Mouse (Mus musculus) hindbrain, embryonic 10.5 days (tissue): ENCODE measurements around the gene Tgfbr3. TPM values are rescaled to one million over a fixed set of nuclear protein-coding genes. Genes with fewer than 3 reads are reported as not detected.
A peak's percentile ranks its signal among the peaks of the same experiment; 100 is the strongest.

Source experiments
- DNase-seq: peaks from one replicate; pipeline ENCODE4 v3.0.0-alpha.2; 2017; ENCODE audit warnings: low spot score
- H3K27ac ChIP-seq: fragments of 300-500 bp; sonication (generic); 2 replicates; pipeline ENCODE4 v1.5.1; 2016; ENCODE audit warnings: mild to moderate bottlenecking, moderate library complexity
- H3K27me3 ChIP-seq: fragments of 300-500 bp; sonication (generic); 2 replicates; pipeline ENCODE4 v1.6.1; 2016; ENCODE audit warnings: mild to moderate bottlenecking; ENCODE audit not compliant: poor library complexity, insufficient read depth, severe bottlenecking
- H3K36me3 ChIP-seq: fragments of 300-500 bp; sonication (generic); 2 replicates; pipeline ENCODE4 v1.6.1; 2016; ENCODE audit warnings: mild to moderate bottlenecking, moderate library complexity
- H3K4me1 ChIP-seq: fragments of 300-500 bp; sonication (generic); replicated peaks from 2 replicates; pipeline ENCODE4 v1.6.1; 2016; ENCODE audit warnings: mild to moderate bottlenecking
- H3K4me3 ChIP-seq: fragments of 300-500 bp; sonication (generic); 2 replicates; pipeline ENCODE4 v1.5.1; 2016; ENCODE audit warnings: mild to moderate bottlenecking, moderate library complexity
- H3K9me3 ChIP-seq: fragments of 300-500 bp; sonication (generic); 2 replicates; pipeline ENCODE4 v1.6.1; 2016; ENCODE audit warnings: mild to moderate bottlenecking, moderate library complexity
- WGBS: fragments of 180-500 bp; shearing (Covaris S2); methylation state at CpG from one replicate; pipeline ENCODE4 v1.1.7; 2016; 5-methylcytosine and 5-hydroxymethylcytosine counted together
- polyA plus RNA-seq: library from polyadenylated mRNA; unstranded; fragments of >200 nt; fragmentation: Nextera tagmentation; extraction: Ambion mirVana; gene quantifications from 2 replicates; pipeline ENCODE4 v1.2.1, GENCODE M21; 2016

The Tgfbr3 gene
- polyA plus RNA-seq, 1 experiment from 2014 or later: 8.3 TPM

DNA sequence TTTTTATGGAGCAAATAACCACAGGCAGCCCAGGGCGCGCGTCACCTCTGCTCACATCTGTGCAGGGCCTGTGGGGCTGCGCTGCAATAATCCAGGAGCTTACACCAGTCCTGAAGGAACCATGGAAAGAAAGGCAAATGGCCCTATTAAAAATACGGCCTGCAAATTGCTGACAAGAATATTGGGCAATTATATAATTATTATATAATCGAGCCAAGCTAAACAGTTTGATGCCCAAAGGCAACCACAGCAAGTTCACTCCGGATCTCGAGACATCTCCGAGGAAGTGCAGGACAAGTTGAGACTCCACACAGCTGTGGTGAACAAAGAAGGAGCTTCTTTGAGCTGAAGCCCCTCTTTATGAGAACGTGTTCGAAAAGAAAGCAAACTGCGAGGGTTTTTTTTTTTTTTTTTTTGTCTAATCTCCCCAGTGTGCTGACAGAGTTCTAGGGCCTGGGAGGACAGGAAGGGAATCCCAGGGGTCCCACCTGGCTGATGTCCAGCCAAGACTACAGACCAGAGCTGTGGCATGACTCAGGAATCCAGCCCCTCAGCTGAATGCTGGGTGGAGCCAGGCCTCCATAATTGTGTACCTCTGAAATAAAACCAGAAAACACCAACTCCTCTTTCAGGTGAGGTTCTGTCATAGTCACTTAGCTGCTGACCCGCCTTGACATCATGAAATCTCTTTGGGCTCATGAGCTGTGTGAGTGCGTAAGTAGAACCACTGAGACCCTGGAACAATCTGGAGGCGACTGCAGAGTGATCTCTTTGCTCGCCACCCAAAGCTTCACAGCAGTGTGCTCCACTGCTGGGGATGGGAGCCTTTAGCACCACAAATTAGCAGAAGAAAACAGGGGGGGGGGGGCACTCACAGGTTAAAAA lies 21.1 kb downstream of the Tgfbr3 start:
- Histone ChIP-seq H3K27me3 (no peaks in the 10 kb centered on the region), H3K4me1 (peaks cover 33% of the 10 kb centered on the region), H3K36me3 (no peaks in the 10 kb centered on the region), H3K27ac (peak overlapping the region; percentile 24), H3K9me3 (no peaks in the 10 kb centered on the region), H3K4me3 (no peak overlapping the region)
- WGBS: 50% methylated on average over 16 of the region's 16 CpGs
- DNase-seq: no peak

DNA sequence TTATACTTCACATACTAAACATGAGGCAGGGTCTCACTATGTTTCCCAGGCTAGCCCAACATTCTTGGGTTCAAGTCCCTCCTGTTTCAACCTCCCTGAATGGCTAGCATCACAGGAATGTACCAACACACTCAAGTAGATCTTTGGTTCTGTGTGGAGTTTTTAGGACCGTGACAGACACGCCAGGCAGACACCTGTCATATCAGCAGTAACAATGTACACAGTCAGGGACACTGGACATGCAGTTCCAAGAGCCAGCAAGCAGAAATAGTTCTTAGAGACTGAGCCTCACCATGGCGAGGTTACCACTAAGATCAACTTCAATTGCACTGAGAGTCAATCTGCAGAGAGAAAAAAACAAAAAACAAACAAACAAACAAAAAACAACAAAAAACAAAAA lies 22.9 kb downstream of the Tgfbr3 start:
- no peak for DNase-seq
- Histone ChIP-seq H3K27me3 (no peaks in the 10 kb centered on the region), H3K4me1 (peaks cover 20% of the 10 kb centered on the region), H3K9me3 (no peaks in the 10 kb centered on the region), H3K36me3 (no peaks in the 10 kb centered on the region), H3K27ac (no peak overlapping the region), H3K4me3 (no peak overlapping the region)
- 90% methylated on average over 3 of the region's 3 CpGs for WGBS

DNA sequence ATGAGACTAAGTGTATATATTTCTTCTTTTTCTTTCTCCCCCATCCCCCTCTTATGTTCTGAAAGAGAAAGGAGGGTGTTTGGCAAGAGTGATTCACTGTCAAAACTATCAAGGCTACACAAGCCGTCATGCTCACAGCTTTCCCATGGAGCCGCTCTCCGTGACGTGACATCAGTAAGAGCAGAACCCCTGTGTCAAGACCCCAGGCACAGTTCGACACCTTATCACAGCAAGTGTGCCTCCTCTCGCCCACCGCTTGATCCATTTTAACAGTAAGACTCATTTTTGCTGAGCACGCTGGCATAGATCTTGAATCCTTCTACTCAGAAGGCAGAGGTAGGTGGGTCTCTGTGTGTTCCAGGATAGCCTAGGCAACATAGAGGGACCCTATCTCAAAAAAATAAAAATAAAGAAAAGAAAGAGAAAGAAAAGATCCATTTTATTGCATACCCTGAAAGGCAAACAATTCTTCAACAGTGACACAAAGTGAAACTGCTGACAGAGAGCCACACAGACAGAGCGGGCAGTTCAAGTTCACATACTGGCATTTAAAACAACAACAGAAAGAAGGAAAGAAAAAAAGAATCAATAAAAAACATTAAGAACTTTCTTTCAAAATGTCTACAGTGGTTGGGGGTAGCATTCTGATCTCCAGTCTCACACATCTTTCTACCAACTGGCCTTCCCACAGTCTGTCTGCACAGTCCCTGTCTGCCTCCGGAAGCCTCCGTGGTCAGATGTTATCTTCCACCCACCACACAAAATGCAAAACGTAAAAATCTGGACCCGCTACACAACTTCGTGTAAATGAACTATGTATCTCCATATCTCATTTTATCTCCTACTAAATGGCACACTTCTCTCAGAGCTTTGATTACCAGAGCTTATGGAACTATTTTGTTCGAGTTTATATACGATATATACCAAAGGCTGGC lies 24.7 kb downstream of the Tgfbr3 start:
- Histone ChIP-seq H3K27ac (no peak overlapping the region), H3K4me3 (no peak overlapping the region), H3K27me3 (no peaks in the 10 kb centered on the region), H3K9me3 (no peaks in the 10 kb centered on the region), H3K4me1 (peaks cover 14% of the 10 kb centered on the region), H3K36me3 (no peaks in the 10 kb centered on the region)
- no peak for DNase-seq
- 92% methylated on average over 16 of the region's 16 CpGs for WGBS

DNA sequence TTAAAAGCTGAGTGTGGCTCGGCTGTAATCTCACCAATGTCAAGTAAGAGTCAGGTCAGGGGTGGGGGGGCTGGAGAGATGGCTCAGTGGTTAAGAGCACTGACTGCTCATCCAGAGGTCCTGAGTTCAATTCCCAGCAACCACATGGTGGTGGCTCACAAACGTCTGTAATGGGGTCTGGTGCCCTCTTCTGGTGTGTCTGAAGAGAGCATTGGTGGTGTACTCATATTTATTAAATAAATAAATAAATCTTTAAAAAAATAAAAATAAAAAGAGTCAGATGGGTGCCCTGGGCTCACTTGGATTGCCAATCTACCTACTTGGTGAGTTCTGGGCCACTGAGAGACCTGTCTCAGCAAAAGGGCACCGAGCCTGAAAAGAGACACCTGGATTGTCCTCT lies 25.6 kb downstream of the Tgfbr3 start:
- no peak overlapping the region for H3K27ac ChIP-seq
- 0 out of 2 replicates have a peak, but pooled peaks cover 4% of the 10 kb centered on the region for H3K9me3 ChIP-seq
- WGBS: 93% methylated on average over 3 of the region's 3 CpGs
- no peak overlapping the region for H3K4me3 ChIP-seq
- no peaks in the 10 kb centered on the region for H3K27me3 ChIP-seq
- peaks cover 10% of the 10 kb centered on the region for H3K4me1 ChIP-seq
- H3K36me3 ChIP-seq: no peaks in the 10 kb centered on the region
- no peak for DNase-seq

DNA sequence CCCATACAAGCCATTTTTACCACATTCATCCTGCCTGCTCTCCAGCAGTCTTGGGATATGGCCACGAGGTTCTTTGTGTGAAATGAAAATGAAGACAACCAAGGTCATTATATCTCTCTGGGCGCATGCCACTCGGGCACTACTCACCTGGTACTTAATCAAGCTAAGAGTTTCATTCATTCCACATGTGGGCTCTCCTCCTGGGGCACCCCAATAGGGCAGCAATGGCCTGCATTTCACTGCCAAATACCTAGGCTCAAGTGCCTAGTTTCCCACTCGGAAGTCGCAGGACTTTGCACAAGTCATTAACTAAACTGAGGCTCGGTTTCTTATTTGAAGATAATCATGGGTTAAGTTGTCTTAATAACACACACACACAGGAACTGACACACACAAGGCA lies 27.5 kb downstream of the Tgfbr3 start:
- H3K4me1 ChIP-seq: no peaks in the 10 kb centered on the region
- no peak overlapping the region for H3K4me3 ChIP-seq
- DNase-seq: no peak
- no peak overlapping the region for H3K27ac ChIP-seq
- H3K36me3 ChIP-seq: no peaks in the 10 kb centered on the region
- no peaks in the 10 kb centered on the region for H3K27me3 ChIP-seq
- WGBS: 83% methylated on average over 6 of the region's 6 CpGs
- H3K9me3 ChIP-seq: 0 out of 2 replicates have a peak, but pooled peaks cover 5% of the 10 kb centered on the region

DNA sequence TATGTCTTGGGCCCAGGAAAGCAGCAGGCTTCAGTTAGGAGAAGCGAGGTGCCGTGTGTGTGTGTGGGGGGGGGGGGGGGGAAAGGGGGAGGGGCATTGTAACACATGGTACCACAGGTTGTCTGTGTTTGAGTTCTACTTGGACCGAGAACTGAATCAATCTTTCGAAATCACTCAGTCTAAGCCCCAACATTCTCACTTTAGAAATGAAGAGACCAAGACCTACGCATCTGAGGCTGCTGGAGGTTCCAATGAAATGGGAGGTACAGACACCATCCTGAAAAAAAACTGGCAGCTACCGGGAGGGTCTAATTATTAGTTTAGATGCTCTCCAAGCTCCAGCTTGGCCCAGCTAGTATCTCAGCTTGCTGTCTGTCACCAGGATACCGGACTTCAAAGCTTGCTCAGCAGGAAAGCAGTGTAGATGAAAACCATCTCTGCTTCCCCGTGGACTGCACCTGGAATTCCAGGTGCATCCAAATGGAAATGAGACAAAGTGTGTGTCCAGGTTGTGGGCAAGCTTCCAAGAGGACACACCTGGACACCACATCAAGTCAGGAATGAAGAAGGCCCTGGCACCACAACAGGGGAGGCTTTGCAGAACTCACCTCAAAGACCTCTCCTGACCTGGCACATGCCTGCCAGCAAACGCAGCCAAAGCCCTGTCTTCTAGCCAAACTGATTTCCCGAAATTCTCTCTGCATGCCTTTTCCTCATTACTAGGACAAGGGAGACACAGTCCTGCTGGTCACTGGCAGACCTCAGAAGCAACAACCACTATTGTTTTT lies 28.5 kb downstream of the Tgfbr3 start:
- H3K27ac ChIP-seq: no peak overlapping the region
- WGBS: 68% methylated on average over 10 of the region's 10 CpGs
- no peaks in the 10 kb centered on the region for H3K4me1 ChIP-seq

DNA sequence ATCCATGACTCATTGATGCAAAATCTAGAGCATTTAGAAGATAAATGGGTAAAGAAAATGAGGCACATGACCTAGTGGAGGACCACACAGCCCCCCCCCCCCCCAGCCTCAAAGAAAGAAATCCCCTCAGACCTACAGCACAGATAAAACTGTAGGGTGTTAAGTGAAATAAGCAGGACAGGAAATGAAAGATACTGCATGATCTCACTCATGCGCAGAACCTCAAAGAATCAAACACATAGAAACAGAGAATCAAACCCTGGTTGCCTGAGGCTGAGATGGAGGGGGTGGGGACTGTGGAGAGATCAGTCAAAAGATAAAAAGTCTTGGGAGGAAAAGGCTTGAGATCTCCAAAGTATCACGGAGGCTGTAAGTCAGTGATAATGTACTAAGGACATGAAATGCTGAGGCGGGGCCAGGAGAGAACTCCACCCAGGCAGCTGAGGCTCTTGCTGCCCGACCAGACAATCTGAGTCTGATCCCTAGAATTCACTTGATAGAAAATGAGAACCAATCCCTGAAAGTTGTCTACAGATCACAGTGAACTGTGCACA lies 29.9 kb downstream of the Tgfbr3 start:
- Histone ChIP-seq H3K4me3 (no peak overlapping the region), H3K9me3 (peaks cover 8% of the 10 kb centered on the region; the same call in 1 of the 2 replicates), H3K4me1 (no peaks in the 10 kb centered on the region), H3K27ac (no peak overlapping the region), H3K27me3 (no peaks in the 10 kb centered on the region), H3K36me3 (0 out of 2 replicates have a peak, but pooled peaks cover 3% of the 10 kb centered on the region)
- no peak for DNase-seq
- WGBS: 86% methylated on average over 4 of the region's 4 CpGs

More for the DNA sequence above, 28.5 kb downstream of the Tgfbr3 start:
- DNase-seq: no peak
- Histone ChIP-seq H3K4me3 (no peak overlapping the region), H3K27me3 (no peaks in the 10 kb centered on the region), H3K36me3 (no peaks in the 10 kb centered on the region), H3K9me3 (0 out of 2 replicates have a peak, but pooled peaks cover 5% of the 10 kb centered on the region)

DNA sequence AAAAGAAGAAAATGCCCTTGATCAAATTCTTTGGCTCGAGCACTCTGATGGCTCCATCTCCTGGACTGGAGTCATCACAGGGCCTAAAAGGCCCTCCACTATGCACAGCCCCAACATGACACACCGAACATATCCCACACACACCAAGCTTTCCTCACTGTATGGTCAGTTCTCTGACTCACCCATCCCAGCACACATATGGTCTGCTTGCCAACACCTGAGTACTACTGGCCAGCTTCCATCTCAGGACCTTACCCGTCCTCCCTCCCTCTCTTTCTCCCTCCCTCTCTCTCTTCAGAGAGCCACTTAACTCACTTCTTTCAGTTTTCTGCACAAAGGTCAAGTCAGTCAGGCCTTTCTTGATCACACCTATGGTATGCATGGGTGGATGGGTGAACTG lies 36.0 kb downstream of the Tgfbr3 start:
- H3K27ac ChIP-seq: no peak overlapping the region
- H3K4me1 ChIP-seq: peaks cover 25% of the 10 kb centered on the region
- H3K36me3 ChIP-seq: 0 out of 2 replicates have a peak, but pooled peaks cover 6% of the 10 kb centered on the region
- 96% methylated on average over 3 of the region's 3 CpGs for whole genome bisulfite sequencing
- peaks cover 11% of the 10 kb centered on the region; the same call in 1 of the 2 replicates for H3K9me3 ChIP-seq
- peaks cover 5% of the 10 kb centered on the region; the same call in 1 of the 2 replicates for H3K27me3 ChIP-seq
- H3K4me3 ChIP-seq: no peak overlapping the region
- DNase-seq: no peak

DNA sequence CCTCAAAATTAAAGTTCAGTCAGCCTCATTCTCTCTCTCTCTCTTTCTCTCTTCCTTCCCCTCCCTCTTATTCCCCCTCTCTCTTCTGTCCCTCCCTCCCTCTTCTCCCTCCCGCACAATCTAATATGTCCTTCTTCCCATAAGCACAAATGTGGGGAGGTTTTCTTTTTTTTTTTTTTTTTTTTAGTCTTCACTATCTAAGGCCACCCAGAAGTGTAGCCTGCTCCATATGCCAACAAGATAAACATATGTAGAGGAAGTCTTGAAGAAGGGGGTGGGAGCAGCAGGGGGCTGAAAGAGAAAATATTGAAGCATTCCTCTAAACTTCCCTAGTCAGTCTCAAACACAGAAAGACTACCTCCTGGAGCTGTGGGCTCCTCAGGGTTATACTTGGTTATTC lies 37.0 kb downstream of the Tgfbr3 start:
- no peak overlapping the region for H3K4me3 ChIP-seq
- H3K4me1 ChIP-seq: peaks cover 25% of the 10 kb centered on the region
- 0 out of 2 replicates have a peak, but pooled peaks cover 6% of the 10 kb centered on the region for H3K36me3 ChIP-seq
- 48% methylated on average over 1 of the region's 1 CpGs for WGBS
- H3K27me3 ChIP-seq: peaks cover 5% of the 10 kb centered on the region; the same call in 1 of the 2 replicates
- peaks cover 11% of the 10 kb centered on the region; the same call in 1 of the 2 replicates for H3K9me3 ChIP-seq
- DNase-seq: no peak
- H3K27ac ChIP-seq: no peak overlapping the region

DNA sequence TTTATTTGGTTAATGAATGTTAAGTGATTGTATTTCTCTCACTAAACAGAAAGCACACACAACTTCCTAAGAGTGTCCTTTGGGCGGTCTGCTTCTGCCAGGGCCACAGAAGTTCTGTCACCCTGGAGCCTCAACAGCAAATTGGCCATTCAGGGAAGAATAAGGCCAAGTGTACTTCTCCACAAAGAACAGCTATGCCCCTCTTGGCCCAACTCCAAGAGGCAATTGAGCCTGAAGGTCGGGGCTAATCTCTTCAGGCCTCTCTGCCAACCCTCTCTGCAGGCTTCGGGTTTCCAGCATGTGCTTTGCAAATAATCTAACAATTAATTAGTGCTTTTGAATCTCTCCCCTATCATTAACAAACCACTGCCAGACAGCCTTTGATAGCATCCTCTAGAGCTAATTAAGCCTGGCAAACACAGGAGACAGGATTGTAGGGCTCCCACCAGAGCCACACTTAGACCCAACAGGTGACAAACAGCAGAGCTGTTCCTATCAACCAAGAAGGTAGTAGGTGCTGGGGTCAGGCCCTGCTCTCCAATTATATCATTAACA lies 37.6 kb downstream of the Tgfbr3 start:
- peaks cover 5% of the 10 kb centered on the region; the same call in 1 of the 2 replicates for H3K27me3 ChIP-seq
- H3K4me1 ChIP-seq: peaks cover 25% of the 10 kb centered on the region
- DNase-seq: no peak
- 0 out of 2 replicates have a peak, but pooled peaks cover 6% of the 10 kb centered on the region for H3K36me3 ChIP-seq
- H3K27ac ChIP-seq: no peak overlapping the region
- no peak overlapping the region for H3K4me3 ChIP-seq
- 36% methylated on average over 3 of the region's 3 CpGs for WGBS
- peaks cover 11% of the 10 kb centered on the region; the same call in 1 of the 2 replicates for H3K9me3 ChIP-seq

DNA sequence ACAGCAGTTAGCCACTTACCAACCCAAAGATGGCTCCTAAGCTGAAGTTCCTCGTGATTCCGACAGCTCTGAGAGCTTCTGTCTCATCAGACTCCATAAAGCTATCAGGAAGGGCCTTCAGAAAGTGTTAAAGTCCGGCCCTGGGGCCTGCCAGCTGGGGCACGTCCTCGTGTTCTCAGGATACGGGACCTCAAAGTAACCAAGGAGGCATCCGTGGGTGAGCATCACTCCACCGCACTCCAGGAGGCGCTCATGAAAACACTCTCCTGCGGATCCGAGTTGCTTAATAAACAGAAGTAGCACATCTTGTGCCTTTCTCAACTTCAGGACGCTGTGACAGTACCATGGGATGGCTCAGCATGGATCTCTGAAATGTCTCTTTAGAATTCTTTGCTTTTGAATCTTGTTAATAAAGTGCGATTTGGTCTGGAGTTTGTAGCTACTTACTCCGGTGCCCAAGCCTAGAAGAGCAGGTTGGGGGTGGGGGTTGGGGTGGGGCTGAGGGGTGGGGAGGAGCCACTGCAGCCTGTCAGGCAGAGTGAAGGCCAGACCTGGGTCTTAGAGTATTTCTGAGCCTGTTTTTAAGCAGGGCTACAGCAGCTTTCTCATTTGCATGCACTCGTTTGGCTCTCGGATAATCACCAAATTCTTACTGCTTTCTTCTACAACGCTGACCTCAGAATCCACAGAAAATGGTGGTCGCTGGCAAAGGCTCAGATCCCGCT lies 38.7 kb downstream of the Tgfbr3 start:
- Histone ChIP-seq H3K27ac (0 out of 2 replicates have a peak overlapping the region, but pooled peaks have one; percentile 35), H3K4me1 (peaks cover 25% of the 10 kb centered on the region), H3K27me3 (peaks cover 5% of the 10 kb centered on the region; the same call in 1 of the 2 replicates), H3K4me3 (peak overlapping the region; percentile 11; the same call in 1 of the 2 replicates), H3K36me3 (0 out of 2 replicates have a peak, but pooled peaks cover 6% of the 10 kb centered on the region), H3K9me3 (peaks cover 11% of the 10 kb centered on the region; the same call in 1 of the 2 replicates)
- WGBS: 18% methylated on average over 19 of the region's 19 CpGs
- no peak for DNase-seq
